Mouse (Mus musculus): ENCODE measurements around the gene Gm26897. TPM values are rescaled to one million over a fixed set of nuclear protein-coding genes. Genes with fewer than 3 reads are reported as not detected.
A peak's percentile ranks its signal among the peaks of the same experiment; 100 is the strongest.

Gm26897 gene
- polyA plus RNA-seq, 1 experiment from 2014 or later = not detected

- H3K9ac ChIP-seq = no peak overlapping the region
These were observed 20.9 kb downstream of the Gm26897 start for GRCm38 (mm10) chr5:111754484-111755139.

GRCm38 (mm10) chr5:111755330-111755729, 21.6 kb downstream of the Gm26897 start:
- no peaks in the 10 kb centered on the region for H3K9me3 ChIP-seq (replicated peaks)
- H3K4me2 ChIP-seq (replicated peaks) = 0 out of 2 replicates have a peak overlapping the region, but pooled peaks have one; percentile 40
- H3K4me3 ChIP-seq (replicated peaks) = no peak overlapping the region
- H3K27me3 ChIP-seq = 0 out of 2 replicates have a peak, but pooled peaks cover 3% of the 10 kb centered on the region
- no peak overlapping the region for H3K9ac ChIP-seq
- H3K4me1 ChIP-seq = peaks cover 9% of the 10 kb centered on the region
- peak; percentile 58; the same call in 1 of the 2 replicates for ATAC-seq (ENCODE audit: insufficient number of reproducible peaks, low FRiP score, low TSS enrichment, low read depth)
- no peak overlapping the region for H3K27ac ChIP-seq (replicated peaks)
- no peaks in the 10 kb centered on the region for H3K36me3 ChIP-seq
- 9% methylated on average over 5 of the region's 5 CpGs for WGBS

More at GRCm38 (mm10) chr5:111754484-111755139, 20.9 kb downstream of the Gm26897 start:
- Histone ChIP-seq H3K9me3 (replicated peaks) (no peaks in the 10 kb centered on the region), H3K4me2 (replicated peaks) (peak overlapping the region; percentile 40), H3K4me1 (peaks cover 9% of the 10 kb centered on the region), H3K27me3 (0 out of 2 replicates have a peak, but pooled peaks cover 3% of the 10 kb centered on the region), H3K27ac (replicated peaks) (no peak overlapping the region), H3K4me3 (replicated peaks) (peak overlapping the region; percentile 13; the same call in 1 of the 2 replicates), H3K36me3 (no peaks in the 10 kb centered on the region)
- 30% methylated on average over 16 of the region's 16 CpGs for WGBS
- ATAC-seq (ENCODE audit: insufficient number of reproducible peaks, low FRiP score, low TSS enrichment, low read depth) = no peak

- Histone ChIP-seq H3K4me3 (replicated peaks) (peak overlapping the region; percentile 29; the same call in 1 of the 2 replicates), H3K9ac (no peak overlapping the region), H3K36me3 (no peaks in the 10 kb centered on the region), H3K27me3 (peaks cover 13% of the 10 kb centered on the region; the same call in 1 of the 2 replicates), H3K4me1 (peaks cover 16% of the 10 kb centered on the region), H3K4me2 (replicated peaks) (peak overlapping the region; percentile 60), H3K27ac (replicated peaks) (no peak overlapping the region), H3K9me3 (replicated peaks) (no peaks in the 10 kb centered on the region)
- WGBS = 26% methylated on average over 10 of the region's 10 CpGs
- no peak for ATAC-seq (ENCODE audit: insufficient number of reproducible peaks, low FRiP score, low TSS enrichment, low read depth)
These were observed 27.2 kb downstream of the Gm26897 start for GRCm38 (mm10) chr5:111760721-111761480.

GRCm38 (mm10) chr5:111761574-111761973, 27.9 kb downstream of the Gm26897 start:
- ATAC-seq (ENCODE audit: insufficient number of reproducible peaks, low FRiP score, low TSS enrichment, low read depth) = no peak
- H3K4me1 ChIP-seq = peaks cover 16% of the 10 kb centered on the region
- H3K9ac ChIP-seq = no peak overlapping the region
- no peaks in the 10 kb centered on the region for H3K9me3 ChIP-seq (replicated peaks)
- peak overlapping the region; percentile 29 for H3K4me3 ChIP-seq (replicated peaks)
- H3K4me2 ChIP-seq (replicated peaks) = peak overlapping the region; percentile 60
- H3K27ac ChIP-seq (replicated peaks) = no peak overlapping the region
- WGBS = 2% methylated on average over 12 of the region's 12 CpGs
- H3K27me3 ChIP-seq = peaks cover 13% of the 10 kb centered on the region; the same call in 1 of the 2 replicates
- no peaks in the 10 kb centered on the region for H3K36me3 ChIP-seq

- Histone ChIP-seq H3K36me3 (no peaks in the 10 kb centered on the region), H3K9ac (no peak overlapping the region), H3K4me3 (replicated peaks) (peak overlapping the region; percentile 29), H3K27me3 (peaks cover 13% of the 10 kb centered on the region; the same call in 1 of the 2 replicates), H3K27ac (replicated peaks) (no peak overlapping the region), H3K4me2 (replicated peaks) (peak overlapping the region; percentile 60), H3K4me1 (peaks cover 16% of the 10 kb centered on the region), H3K9me3 (replicated peaks) (no peaks in the 10 kb centered on the region)
- ATAC-seq (ENCODE audit: insufficient number of reproducible peaks, low FRiP score, low TSS enrichment, low read depth) = peak; percentile 50; the same call in 1 of the 2 replicates
- WGBS = 8% methylated on average over 17 of the region's 17 CpGs
These were observed 28.4 kb downstream of the Gm26897 start for GRCm38 (mm10) chr5:111762085-111762484.

GRCm38 (mm10) chr5:111765671-111766290, 32.1 kb downstream of the Gm26897 start:
- H3K27me3 ChIP-seq = peaks cover 13% of the 10 kb centered on the region; the same call in 1 of the 2 replicates
- no peaks in the 10 kb centered on the region for H3K36me3 ChIP-seq
- H3K4me2 ChIP-seq (replicated peaks) = no peak overlapping the region
- H3K27ac ChIP-seq (replicated peaks) = no peak overlapping the region
- no peaks in the 10 kb centered on the region for H3K9me3 ChIP-seq (replicated peaks)
- H3K4me3 ChIP-seq (replicated peaks) = no peak overlapping the region
- WGBS = 78% methylated on average over 15 of the region's 15 CpGs
- H3K4me1 ChIP-seq = peaks cover 26% of the 10 kb centered on the region
- no peak for ATAC-seq (ENCODE audit: insufficient number of reproducible peaks, low FRiP score, low TSS enrichment, low read depth)
- H3K9ac ChIP-seq = no peak overlapping the region

GRCm38 (mm10) chr5:111766696-111767095, 33.0 kb downstream of the Gm26897 start:
- H3K9me3 ChIP-seq (replicated peaks) = no peaks in the 10 kb centered on the region
- peaks cover 21% of the 10 kb centered on the region for H3K4me1 ChIP-seq
- no peak for ATAC-seq (ENCODE audit: insufficient number of reproducible peaks, low FRiP score, low TSS enrichment, low read depth)
- no peak overlapping the region for H3K4me2 ChIP-seq (replicated peaks)
- WGBS = 75% methylated on average over 4 of the region's 4 CpGs
- H3K27me3 ChIP-seq = peaks cover 13% of the 10 kb centered on the region; the same call in 1 of the 2 replicates
- no peaks in the 10 kb centered on the region for H3K36me3 ChIP-seq
- no peak overlapping the region for H3K27ac ChIP-seq (replicated peaks)
- no peak overlapping the region for H3K4me3 ChIP-seq (replicated peaks)
- no peak overlapping the region for H3K9ac ChIP-seq

- peaks cover 28% of the 10 kb centered on the region for H3K4me1 ChIP-seq
These were observed 36.5 kb downstream of the Gm26897 start for GRCm38 (mm10) chr5:111770266-111770665.

GRCm38 (mm10) chr5:111772127-111772526, 38.4 kb downstream of the Gm26897 start:
- WGBS = 12% methylated on average over 8 of the region's 8 CpGs
- H3K4me1 ChIP-seq = peaks cover 28% of the 10 kb centered on the region

More at GRCm38 (mm10) chr5:111770266-111770665, 36.5 kb downstream of the Gm26897 start:
- Histone ChIP-seq H3K9ac (no peak overlapping the region), H3K36me3 (no peaks in the 10 kb centered on the region), H3K9me3 (replicated peaks) (no peaks in the 10 kb centered on the region), H3K4me3 (replicated peaks) (no peak overlapping the region), H3K27ac (replicated peaks) (peak overlapping the region; percentile 63; the same call in 1 of the 2 replicates), H3K4me2 (replicated peaks) (peak overlapping the region; percentile 26), H3K27me3 (no peaks in the 10 kb centered on the region)
- ATAC-seq (ENCODE audit: insufficient number of reproducible peaks, low FRiP score, low TSS enrichment, low read depth) = peak; percentile 72
- WGBS = 8% methylated on average over 15 of the region's 15 CpGs

GRCm38 (mm10) chr5:111772591-111773406, 39.1 kb downstream of the Gm26897 start:
- H3K9ac ChIP-seq = no peak overlapping the region
- no peaks in the 10 kb centered on the region for H3K9me3 ChIP-seq (replicated peaks)
- H3K4me3 ChIP-seq (replicated peaks) = no peak overlapping the region
- no peaks in the 10 kb centered on the region for H3K36me3 ChIP-seq
- 44% methylated on average over 13 of the region's 13 CpGs for WGBS
- H3K27ac ChIP-seq (replicated peaks) = no peak overlapping the region
- peaks cover 28% of the 10 kb centered on the region for H3K4me1 ChIP-seq
- no peak overlapping the region for H3K4me2 ChIP-seq (replicated peaks)
- no peaks in the 10 kb centered on the region for H3K27me3 ChIP-seq
- no peak for ATAC-seq (ENCODE audit: insufficient number of reproducible peaks, low FRiP score, low TSS enrichment, low read depth)

More at GRCm38 (mm10) chr5:111772127-111772526, 38.4 kb downstream of the Gm26897 start:
- no peak overlapping the region for H3K4me2 ChIP-seq (replicated peaks)
- no peak for ATAC-seq (ENCODE audit: insufficient number of reproducible peaks, low FRiP score, low TSS enrichment, low read depth)
- no peak overlapping the region for H3K9ac ChIP-seq
- H3K4me3 ChIP-seq (replicated peaks) = no peak overlapping the region
- H3K27me3 ChIP-seq = no peaks in the 10 kb centered on the region
- no peaks in the 10 kb centered on the region for H3K36me3 ChIP-seq
- no peaks in the 10 kb centered on the region for H3K9me3 ChIP-seq (replicated peaks)
- H3K27ac ChIP-seq (replicated peaks) = no peak overlapping the region
